Mouse (Mus musculus) intestine, embryonic 14.5 days (tissue): ENCODE results near the gene Mea1. TPM values are rescaled to one million over a fixed set of nuclear protein-coding genes. Genes with fewer than 3 reads are reported as not detected.

ENCODE experiments used
- ATAC-seq: fragments of 200-750 bp; cut with Nextera tagmentation; replicated peaks from 2 replicates; pipeline ENCODE4 v1.8.0; 2017; ENCODE audit warnings: low read depth, moderate number of reproducible peaks, moderate TSS enrichment, moderate library complexity; ENCODE audit not compliant: low FRiP score, low TSS enrichment
- DNase-seq: peaks from one replicate; pipeline ENCODE4 v3.0.0-alpha.2; 2018; ENCODE audit warnings: low spot score
- H3K27ac ChIP-seq: fragments of 300-500 bp; sonication (generic); 2 replicates; pipeline ENCODE4 v1.5.1; 2014; ENCODE audit warnings: low read depth, mild to moderate bottlenecking, control low read depth
- H3K27me3 ChIP-seq: fragments of 300-500 bp; sonication (generic); replicated peaks from 2 replicates; pipeline ENCODE4 v1.6.1; 2014; ENCODE audit warnings: low read length, control low read depth; ENCODE audit not compliant: control insufficient read depth, insufficient read depth
- H3K36me3 ChIP-seq: fragments of 300-500 bp; sonication (generic); 2 replicates; pipeline ENCODE4 v1.6.1; 2014; ENCODE audit warnings: low read length, control low read depth; ENCODE audit not compliant: control insufficient read depth, insufficient read depth
- H3K4me1 ChIP-seq: fragments of 300-500 bp; sonication (generic); replicated peaks from 2 replicates; pipeline ENCODE4 v1.6.1; 2014; ENCODE audit warnings: low read length, control low read depth, mixed read lengths; ENCODE audit not compliant: control insufficient read depth, insufficient read depth
- H3K4me2 ChIP-seq: fragments of 300-500 bp; sonication (generic); 2 replicates; pipeline ENCODE4 v1.6.1; 2014; ENCODE audit warnings: low read length
- H3K4me3 ChIP-seq: fragments of 300-500 bp; sonication (generic); 2 replicates; pipeline ENCODE4 v1.5.1; 2014; ENCODE audit warnings: low read depth, low read length, control low read depth, mixed read lengths
- H3K9ac ChIP-seq: fragments of 300-500 bp; sonication (generic); 2 replicates; pipeline ENCODE4 v1.6.1; 2014; ENCODE audit warnings: mild to moderate bottlenecking, low read length
- H3K9me3 ChIP-seq: fragments of 300-500 bp; sonication (generic); 2 replicates; pipeline ENCODE4 v1.6.1; 2016; ENCODE audit warnings: low read length, control low read depth; ENCODE audit not compliant: control insufficient read depth
- WGBS: fragments of 180-500 bp; shearing (Covaris S2); extraction: QIAGEN DNeasy Blood & Tissue Kit; methylation state at CpG from one replicate; pipeline ENCODE4 v1.1.7; 2014; 5-methylcytosine and 5-hydroxymethylcytosine counted together
- polyA plus RNA-seq: library from polyadenylated mRNA; unstranded; fragments of >200 nt; fragmentation: Nextera tagmentation; extraction: Ambion mirVana; gene quantifications from 2 replicates; pipeline ENCODE4 v1.2.1, GENCODE M21; 2014

The Mea1 gene
- polyA plus RNA-seq, 1 experiment from 2014 or later: 156 TPM

DNA sequence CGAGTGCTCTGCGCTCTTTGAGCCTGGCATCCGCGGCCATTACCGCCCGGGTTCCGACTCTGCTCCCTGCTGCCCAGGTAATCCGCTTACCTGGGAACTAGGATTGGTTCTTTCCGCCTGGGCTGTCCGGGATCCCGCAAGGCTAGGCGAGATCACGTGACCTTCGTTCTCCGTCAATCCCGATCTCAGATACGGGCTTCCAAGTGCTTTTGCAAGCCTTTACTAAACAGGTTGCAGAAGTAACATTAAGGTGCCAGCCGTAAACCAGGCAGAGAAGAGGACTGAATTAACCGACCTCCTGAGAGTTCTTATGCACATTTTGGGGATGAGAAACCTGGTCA, 32.3 kb upstream of the Mea1 start:
- H3K4me3 ChIP-seq: peak overlapping the region; percentile 95
- H3K4me2 ChIP-seq: peak overlapping the region; percentile 91
- ATAC-seq (no peak; the same call in 1 of the 2 replicates), DNase-seq (no peak)
- no peaks in the 10 kb centered on the region for H3K27me3 ChIP-seq
- peaks cover 24% of the 10 kb centered on the region for H3K36me3 ChIP-seq
- peaks cover 24% of the 10 kb centered on the region for H3K4me1 ChIP-seq
- peak overlapping the region; percentile 80 for H3K9ac ChIP-seq
- peak overlapping the region; percentile 77 for H3K27ac ChIP-seq
- 0% methylated on average over 19 of the region's 19 CpGs for WGBS
- no peaks in the 10 kb centered on the region for H3K9me3 ChIP-seq

DNA sequence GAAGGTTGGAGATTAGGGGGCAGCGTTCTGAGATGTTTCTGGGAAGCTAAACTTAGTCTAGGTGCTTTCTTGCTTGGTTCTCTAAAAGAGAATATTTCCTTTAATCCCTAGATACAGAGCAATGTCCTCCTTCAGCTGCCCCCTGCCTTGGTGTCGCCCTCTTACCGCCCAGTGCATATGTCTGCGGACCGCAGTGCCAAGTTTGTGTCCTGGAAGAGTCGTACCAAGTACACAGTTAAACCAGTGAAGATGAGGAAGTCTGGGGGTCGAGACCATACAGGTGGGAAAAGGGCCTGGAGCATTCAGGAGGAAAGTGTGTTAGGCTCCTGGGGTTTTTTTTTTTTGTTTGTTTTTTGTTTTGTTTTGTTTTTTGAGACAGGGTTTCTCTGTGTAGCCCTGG, 31.3 kb upstream of the Mea1 start:
- Histone ChIP-seq H3K9me3 (no peaks in the 10 kb centered on the region), H3K27me3 (no peaks in the 10 kb centered on the region), H3K9ac (no peak overlapping the region), H3K4me1 (peaks cover 34% of the 10 kb centered on the region), H3K36me3 (peaks cover 21% of the 10 kb centered on the region), H3K4me2 (peak overlapping the region; percentile 91; the same call in 1 of the 2 replicates), H3K27ac (no peak overlapping the region), H3K4me3 (no peak overlapping the region)
- DNase-seq: no peak
- no peak for ATAC-seq
- WGBS: 93% methylated on average over 7 of the region's 7 CpGs

GRCm38 (mm10) chr17:46648436-46648835, 30.2 kb upstream of the Mea1 start:
- ATAC-seq: no peak
- Histone ChIP-seq H3K4me1 (peaks cover 35% of the 10 kb centered on the region), H3K9ac (no peak overlapping the region)

DNA sequence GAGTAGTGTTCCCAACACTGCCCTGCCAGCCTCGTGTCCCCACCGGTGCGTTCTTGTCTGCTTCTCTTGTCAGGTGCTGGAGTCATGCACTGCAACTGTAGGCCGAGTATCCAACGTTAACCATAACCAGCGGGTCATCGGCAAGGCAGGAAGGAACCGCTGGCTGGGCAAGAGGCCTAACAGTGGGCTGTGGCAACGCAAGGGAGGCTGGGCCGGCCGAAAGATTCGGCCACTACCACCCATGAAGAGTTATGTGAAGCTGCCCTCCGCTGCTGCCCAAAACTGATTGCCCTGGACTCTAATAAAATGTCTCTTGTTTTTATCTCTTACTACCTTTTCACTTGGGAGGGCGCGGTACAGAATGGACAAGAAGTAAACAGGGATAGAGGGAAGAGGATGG, 28.8 kb upstream of the Mea1 start:
- Histone ChIP-seq H3K4me1 (peaks cover 30% of the 10 kb centered on the region), H3K9me3 (0 out of 2 replicates have a peak, but pooled peaks cover 2% of the 10 kb centered on the region), H3K36me3 (peaks cover 38% of the 10 kb centered on the region), H3K4me3 (peak overlapping the region; percentile 67), H3K4me2 (peak overlapping the region; percentile 85), H3K27me3 (no peaks in the 10 kb centered on the region), H3K9ac (peak overlapping the region; percentile 86), H3K27ac (peak overlapping the region; percentile 95)
- ATAC-seq (no peak), DNase-seq (peak; percentile 53)
- WGBS: 33% methylated on average over 15 of the region's 15 CpGs

More at GRCm38 (mm10) chr17:46648436-46648835, 30.2 kb upstream of the Mea1 start:
- no peak overlapping the region for H3K4me2 ChIP-seq
- no peak for DNase-seq
- H3K36me3 ChIP-seq: peaks cover 24% of the 10 kb centered on the region
- WGBS: 94% methylated on average over 9 of the region's 9 CpGs
- H3K4me3 ChIP-seq: no peak overlapping the region
- H3K9me3 ChIP-seq: no peaks in the 10 kb centered on the region
- no peaks in the 10 kb centered on the region for H3K27me3 ChIP-seq
- H3K27ac ChIP-seq: no peak overlapping the region

GRCm38 (mm10) chr17:46650232-46651031, 28.2 kb upstream of the Mea1 start, which contains the start of gene Cul7:
TSS of gene Cul7 (plus strand) at chr17:46650337.
- under 1% methylated on average over 56 of the region's 58 CpGs for WGBS
- Histone ChIP-seq H3K27ac (peak within 1 kb of the TSS; percentile 95), H3K36me3 (peaks cover 41% of the 10 kb centered on the region), H3K4me2 (peak within 1 kb of the TSS; percentile 85), H3K4me3 (peak within 1 kb of the TSS; percentile 67), H3K9me3 (0 out of 2 replicates have a peak, but pooled peaks cover 2% of the 10 kb centered on the region), H3K4me1 (peaks cover 28% of the 10 kb centered on the region), H3K27me3 (no peaks in the 10 kb centered on the region), H3K9ac (peak within 1 kb of the TSS; percentile 86)
- DNase-seq: peak; percentile 91
- ATAC-seq: peak; percentile 84

- Histone ChIP-seq H3K4me3 (peak overlapping the region; percentile 67), H3K4me1 (peaks cover 32% of the 10 kb centered on the region), H3K36me3 (peaks cover 50% of the 10 kb centered on the region), H3K4me2 (peak overlapping the region; percentile 85), H3K27me3 (no peaks in the 10 kb centered on the region), H3K9me3 (0 out of 2 replicates have a peak, but pooled peaks cover 2% of the 10 kb centered on the region), H3K9ac (peak overlapping the region; percentile 86), H3K27ac (peak overlapping the region; percentile 95)
- WGBS: 65% methylated on average over 17 of the region's 17 CpGs
- ATAC-seq (no peak), DNase-seq (no peak)
These were observed 27.3 kb upstream of the Mea1 start for GRCm38 (mm10) chr17:46651292-46651691.

DNA sequence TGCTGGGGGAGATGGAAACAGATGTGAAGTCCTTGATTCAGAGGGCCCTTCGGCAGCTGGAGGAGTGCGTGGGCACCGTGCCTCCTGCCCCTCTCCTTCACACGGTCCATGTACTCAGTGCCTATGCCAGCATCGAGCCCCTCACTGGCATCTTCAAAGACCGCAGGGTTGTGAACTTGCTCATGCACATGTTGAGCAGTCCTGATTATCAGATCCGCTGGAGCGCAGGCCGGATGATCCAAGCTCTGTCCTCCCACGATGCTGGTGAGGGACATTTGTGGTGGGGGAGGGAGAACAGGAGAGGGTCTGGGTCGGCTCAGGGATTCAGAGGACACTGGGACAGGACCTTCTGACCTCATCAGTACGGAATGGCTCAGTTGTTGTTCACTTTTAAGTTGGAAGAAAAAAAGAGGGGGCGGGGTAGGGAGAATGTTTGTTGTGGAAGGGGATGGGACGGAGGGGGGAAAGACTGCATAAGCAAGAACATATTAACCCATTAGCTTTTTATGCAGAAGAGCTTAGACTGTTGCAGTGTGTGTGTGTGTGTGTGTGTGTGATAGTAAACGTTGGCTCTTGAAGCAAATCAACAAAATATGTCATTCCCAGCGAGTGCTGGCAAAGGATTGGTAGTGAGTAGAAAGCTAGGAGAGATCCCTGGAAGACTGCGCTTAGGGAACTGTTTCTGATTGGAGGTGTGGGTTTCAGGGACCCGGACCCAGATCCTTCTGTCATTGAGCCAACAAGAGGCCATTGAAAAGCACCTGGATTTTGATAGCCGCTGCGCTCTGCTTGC, 26.6 kb upstream of the Mea1 start:
- no peaks in the 10 kb centered on the region for H3K27me3 ChIP-seq
- ATAC-seq (no peak), DNase-seq (no peak)
- peak overlapping the region; percentile 85 for H3K4me2 ChIP-seq
- WGBS: 64% methylated on average over 20 of the region's 20 CpGs
- no peak overlapping the region; the same call in 1 of the 2 replicates for H3K27ac ChIP-seq
- peaks cover 56% of the 10 kb centered on the region for H3K36me3 ChIP-seq
- H3K4me3 ChIP-seq: peak overlapping the region; percentile 67
- H3K9me3 ChIP-seq: 0 out of 2 replicates have a peak, but pooled peaks cover 2% of the 10 kb centered on the region
- H3K4me1 ChIP-seq: peaks cover 28% of the 10 kb centered on the region
- H3K9ac ChIP-seq: peak overlapping the region; percentile 86

- Histone ChIP-seq H3K9ac (no peak overlapping the region), H3K4me3 (no peak overlapping the region), H3K36me3 (peaks cover 89% of the 10 kb centered on the region), H3K4me2 (no peak overlapping the region), H3K4me1 (peaks cover 18% of the 10 kb centered on the region), H3K27ac (no peak overlapping the region), H3K27me3 (no peaks in the 10 kb centered on the region), H3K9me3 (0 out of 2 replicates have a peak, but pooled peaks cover 2% of the 10 kb centered on the region)
- 78% methylated on average over 6 of the region's 6 CpGs for WGBS
- DNase-seq: no peak
- no peak for ATAC-seq
These were observed 22.5 kb upstream of the Mea1 start for GRCm38 (mm10) chr17:46656054-46656453.
